Mouse (Mus musculus): ENCODE data around the gene Mcl1. TPM values are rescaled to one million over a fixed set of nuclear protein-coding genes. Genes with fewer than 3 reads are reported as not detected.
"Not testable (repeated sequence)": the region's sequence is repeated elsewhere in the genome, so short reads cannot be mapped to it uniquely, and the experiment has no call there.

Gene Mcl1
- total and polyA plus RNA-seq, 2 experiments: 39.4 to 57.5 TPM

DNA sequence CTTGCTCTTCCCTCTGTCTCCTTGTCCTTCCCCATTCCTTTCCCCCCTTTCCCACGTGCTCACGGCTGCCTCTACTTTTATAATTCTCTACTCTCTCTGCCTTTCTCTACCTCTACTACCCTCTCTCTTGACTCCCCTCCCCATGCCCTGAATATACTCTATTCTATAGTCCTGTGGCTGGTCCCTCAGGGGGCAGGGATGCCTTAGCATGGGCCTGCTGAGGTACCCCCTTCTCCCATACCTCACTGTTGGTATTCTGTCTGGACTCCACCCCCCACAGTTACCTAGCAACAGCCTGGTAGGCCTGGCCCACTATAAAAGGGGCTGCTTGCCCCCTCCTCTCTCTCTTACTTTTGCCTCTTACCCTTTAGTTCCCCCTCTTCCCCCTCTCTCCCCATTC, 35.0 kb upstream of the Mcl1 start:
- no peak for DNase-seq (ENCODE audit: extremely low read depth, low read depth, low spot score)
- 70% methylated on average over 2 of the region's 2 CpGs for WGBS
- Histone ChIP-seq H3K4me3 (ENCODE audit: insufficient read depth, low read depth, low read length) (no peak overlapping the region), H3K4me1 (ENCODE audit: control insufficient read depth, insufficient read depth, low read length) (peaks cover 8% of the 10 kb centered on the region), H3K27ac (replicated peaks; ENCODE audit: insufficient read depth, low read depth, low read length) (no peak overlapping the region), H3K9ac (ENCODE audit: low read depth, low read length) (no peak overlapping the region), H3K27me3 (ENCODE audit: control insufficient read depth, insufficient read depth, low read length) (no peaks in the 10 kb centered on the region), H3K79me2 (ENCODE audit: control insufficient read depth, insufficient read depth, low read length) (peaks cover 3% of the 10 kb centered on the region; the same call in 1 of the 2 replicates), H3K36me3 (ENCODE audit: control insufficient read depth, insufficient read depth, low read length) (peaks cover 8% of the 10 kb centered on the region)
- TF ChIP-seq CTCF (IDR thresholded peaks at IDR 0.05; ENCODE audit: low read depth, low read length) (no peak), POLR2A (IDR thresholded peaks at IDR 0.05; ENCODE audit: extremely low read depth, insufficient read depth, low read length) (no peak)

DNA sequence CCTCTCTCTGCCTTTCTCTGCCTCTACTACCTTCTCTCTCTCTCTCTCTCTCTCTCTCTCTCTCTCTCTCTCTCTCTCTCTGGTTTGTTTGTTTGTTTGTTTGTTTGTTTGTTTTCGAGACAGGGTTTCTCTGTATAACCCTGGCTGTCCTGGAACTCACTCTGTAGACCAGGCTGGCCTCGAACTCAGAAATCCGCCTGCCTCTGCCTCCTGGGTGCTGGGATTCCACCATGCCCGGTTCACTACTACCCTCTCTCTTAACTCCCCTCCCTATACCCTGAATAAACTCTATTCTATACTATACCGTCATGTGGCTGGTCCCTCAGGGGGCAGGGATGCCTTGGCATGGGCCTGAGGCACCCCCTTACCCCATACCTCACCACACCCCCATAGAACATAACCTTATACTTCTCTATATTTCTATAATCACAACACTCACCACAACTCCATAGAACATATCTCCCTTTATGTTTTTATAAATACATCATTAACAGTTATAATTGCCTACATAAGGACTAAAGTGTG, 34.5 kb upstream of the Mcl1 start:
- H3K27ac ChIP-seq (replicated peaks; ENCODE audit: insufficient read depth, low read depth, low read length); H3K9ac ChIP-seq (ENCODE audit: low read depth, low read length); H3K79me2 ChIP-seq (ENCODE audit: control insufficient read depth, insufficient read depth, low read length); H3K27me3 ChIP-seq (ENCODE audit: control insufficient read depth, insufficient read depth, low read length); DNase-seq (ENCODE audit: extremely low read depth, low read depth, low spot score); H3K4me3 ChIP-seq (ENCODE audit: insufficient read depth, low read depth, low read length); H3K4me1 ChIP-seq (ENCODE audit: control insufficient read depth, insufficient read depth, low read length): not testable (repeated sequence)
- 76% methylated on average over 5 of the region's 5 CpGs for WGBS
- peaks cover 11% of the 10 kb centered on the region; the same call in 1 of the 2 replicates for H3K36me3 ChIP-seq (ENCODE audit: control insufficient read depth, insufficient read depth, low read length)

DNA sequence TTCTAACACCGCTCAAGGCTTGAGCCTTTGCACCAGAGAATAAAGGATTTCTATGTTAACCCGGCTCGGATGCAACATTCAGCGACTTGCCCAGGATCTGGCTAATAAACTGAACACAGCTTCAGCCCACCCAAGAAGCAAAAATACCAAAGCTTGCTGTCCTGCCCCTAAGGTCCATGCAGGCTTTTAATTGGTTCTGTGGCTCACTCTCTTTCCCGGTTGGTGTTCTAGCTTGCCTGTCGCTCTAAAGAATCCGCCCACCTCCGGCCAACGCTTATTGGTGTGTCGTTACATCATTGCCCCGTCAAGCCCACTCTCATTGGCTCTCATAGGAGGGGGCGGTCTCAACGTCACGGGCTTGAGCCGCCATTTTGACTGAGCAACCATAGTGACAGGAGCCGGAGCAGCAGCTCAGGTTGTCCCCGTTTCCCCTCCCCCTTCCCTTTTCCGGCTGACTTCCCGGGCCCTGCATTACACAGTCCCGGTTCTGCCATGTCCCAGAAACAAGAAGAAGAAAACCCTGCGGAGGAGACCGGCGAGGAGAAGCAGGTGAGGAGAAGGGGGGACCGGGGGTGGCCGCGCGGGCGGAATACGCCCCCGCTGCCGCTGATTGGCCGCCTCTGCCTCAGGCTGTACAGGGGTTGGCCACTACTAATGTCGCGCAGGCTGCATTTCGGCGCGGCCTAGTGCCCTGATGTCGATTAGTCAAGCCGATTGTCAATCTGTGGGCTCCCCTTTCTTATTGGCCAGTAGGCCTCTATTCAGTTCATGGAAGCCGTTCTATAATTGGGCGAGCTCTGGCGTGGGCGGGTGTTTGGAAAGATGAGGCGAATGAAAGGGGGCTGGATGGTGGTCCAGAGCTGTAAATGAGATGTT, 33.7 kb upstream of the Mcl1 start, which contains the start of gene Ensa:
TSS of gene Ensa (plus strand) at position 366 of the 876 bp plus-strand sequence.
- H3K36me3 ChIP-seq (ENCODE audit: control insufficient read depth, insufficient read depth, low read length): peaks cover 11% of the 10 kb centered on the region; the same call in 1 of the 2 replicates
- H3K79me2 ChIP-seq (ENCODE audit: control insufficient read depth, insufficient read depth, low read length): peaks cover 3% of the 10 kb centered on the region; the same call in 1 of the 2 replicates
- no peak for TF ChIP-seq CTCF (IDR thresholded peaks at IDR 0.05; ENCODE audit: low read depth, low read length)
- TF ChIP-seq POLR2A (IDR thresholded peaks at IDR 0.05; ENCODE audit: extremely low read depth, insufficient read depth, low read length): 0 out of 2 replicates have a peak, but pooled peaks have one; percentile 61
- no peaks in the 10 kb centered on the region for H3K27me3 ChIP-seq (ENCODE audit: control insufficient read depth, insufficient read depth, low read length)
- under 1% methylated on average over 44 of the region's 44 CpGs for WGBS
- H3K9ac ChIP-seq (ENCODE audit: low read depth, low read length): peak within 1 kb of the TSS; percentile 78
- peak within 1 kb of the TSS; percentile 67 for H3K4me3 ChIP-seq (ENCODE audit: insufficient read depth, low read depth, low read length)
- peak; percentile 97 for DNase-seq (ENCODE audit: extremely low read depth, low read depth, low spot score)
- peaks cover 8% of the 10 kb centered on the region for H3K4me1 ChIP-seq (ENCODE audit: control insufficient read depth, insufficient read depth, low read length)
- H3K27ac ChIP-seq (replicated peaks; ENCODE audit: insufficient read depth, low read depth, low read length): peak within 1 kb of the TSS; percentile 81

DNA sequence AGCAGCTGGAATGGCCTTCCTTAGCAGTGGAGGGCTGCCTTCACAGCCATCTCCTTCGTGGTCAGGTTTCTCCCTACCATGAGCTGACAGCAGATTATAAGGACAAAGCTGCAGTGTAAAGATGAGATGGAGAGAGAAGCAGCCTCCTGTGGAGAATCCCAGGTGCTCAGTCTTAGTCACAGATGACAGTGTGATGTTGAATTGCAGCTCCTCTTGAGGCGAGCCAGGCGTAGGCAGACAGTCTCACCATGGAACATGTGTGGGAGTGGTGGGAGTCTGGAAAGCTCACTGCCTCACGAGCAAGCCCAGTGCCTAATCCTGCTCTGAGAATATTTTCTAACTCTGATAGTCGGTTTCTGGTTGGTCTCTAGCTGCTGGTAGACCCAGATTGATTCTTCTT, 30.8 kb upstream of the Mcl1 start:
- Histone ChIP-seq H3K9ac (ENCODE audit: low read depth, low read length) (no peak overlapping the region), H3K4me3 (ENCODE audit: insufficient read depth, low read depth, low read length) (no peak overlapping the region), H3K36me3 (ENCODE audit: control insufficient read depth, insufficient read depth, low read length) (peaks cover 16% of the 10 kb centered on the region), H3K27me3 (ENCODE audit: control insufficient read depth, insufficient read depth, low read length) (no peaks in the 10 kb centered on the region), H3K27ac (replicated peaks; ENCODE audit: insufficient read depth, low read depth, low read length) (no peak overlapping the region), H3K79me2 (ENCODE audit: control insufficient read depth, insufficient read depth, low read length) (peaks cover 3% of the 10 kb centered on the region; the same call in 1 of the 2 replicates), H3K4me1 (ENCODE audit: control insufficient read depth, insufficient read depth, low read length) (peaks cover 8% of the 10 kb centered on the region)
- WGBS: 90% methylated on average over 5 of the region's 5 CpGs
- TF ChIP-seq POLR2A (IDR thresholded peaks at IDR 0.05; ENCODE audit: extremely low read depth, insufficient read depth, low read length) (no peak), CTCF (IDR thresholded peaks at IDR 0.05; ENCODE audit: low read depth, low read length) (no peak)
- DNase-seq (ENCODE audit: extremely low read depth, low read depth, low spot score): no peak

DNA sequence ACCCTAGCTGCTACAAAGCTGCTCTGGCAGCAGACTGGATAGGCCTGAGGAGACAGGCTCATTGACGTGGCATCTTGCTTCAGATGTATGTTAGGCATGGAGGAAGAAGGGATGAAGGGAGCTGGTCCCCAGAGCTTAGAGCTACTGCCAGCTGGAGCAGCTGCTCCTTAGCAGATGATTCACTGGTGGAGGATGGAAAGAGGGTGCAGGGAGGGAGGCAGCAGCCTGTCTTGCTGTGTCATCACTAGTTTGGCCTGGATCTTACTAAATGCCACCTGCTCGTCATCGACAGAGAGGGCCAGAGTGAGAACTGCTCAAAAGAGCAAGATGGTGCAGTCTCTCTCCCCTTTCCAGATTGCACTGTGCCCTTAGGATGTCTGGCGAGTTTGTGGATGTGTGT, 28.8 kb upstream of the Mcl1 start:
- WGBS: 63% methylated on average over 4 of the region's 4 CpGs
- DNase-seq (ENCODE audit: extremely low read depth, low read depth, low spot score): no peak
- H3K9ac ChIP-seq (ENCODE audit: low read depth, low read length): no peak overlapping the region
- peaks cover 8% of the 10 kb centered on the region for H3K4me1 ChIP-seq (ENCODE audit: control insufficient read depth, insufficient read depth, low read length)
- peaks cover 3% of the 10 kb centered on the region; the same call in 1 of the 2 replicates for H3K79me2 ChIP-seq (ENCODE audit: control insufficient read depth, insufficient read depth, low read length)
- no peak for TF ChIP-seq CTCF (IDR thresholded peaks at IDR 0.05; ENCODE audit: low read depth, low read length)
- TF ChIP-seq POLR2A (IDR thresholded peaks at IDR 0.05; ENCODE audit: extremely low read depth, insufficient read depth, low read length): no peak
- no peaks in the 10 kb centered on the region for H3K27me3 ChIP-seq (ENCODE audit: control insufficient read depth, insufficient read depth, low read length)
- no peak overlapping the region for H3K4me3 ChIP-seq (ENCODE audit: insufficient read depth, low read depth, low read length)
- H3K27ac ChIP-seq (replicated peaks; ENCODE audit: insufficient read depth, low read depth, low read length): no peak overlapping the region
- H3K36me3 ChIP-seq (ENCODE audit: control insufficient read depth, insufficient read depth, low read length): peaks cover 21% of the 10 kb centered on the region

DNA sequence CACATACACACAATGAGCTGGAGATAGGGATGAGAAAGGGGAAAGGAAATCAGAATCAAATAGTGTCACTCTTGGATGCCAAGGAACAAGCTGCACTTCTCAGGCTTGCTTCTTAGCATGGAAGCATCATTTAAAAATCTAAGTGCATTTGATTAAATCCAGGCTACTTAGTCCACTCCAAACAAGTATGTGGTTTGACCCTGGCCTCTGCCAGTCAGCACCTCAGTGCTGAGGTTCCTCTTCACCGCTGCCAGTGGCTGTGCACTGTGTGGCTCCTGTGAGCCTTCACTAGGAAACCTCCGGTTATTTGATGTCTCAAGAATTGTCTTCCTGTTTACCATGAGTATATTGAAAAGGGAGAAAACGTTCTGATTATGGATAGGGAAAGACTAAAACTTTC, 27.7 kb upstream of the Mcl1 start:
- no peak overlapping the region for H3K27ac ChIP-seq (replicated peaks; ENCODE audit: insufficient read depth, low read depth, low read length)
- peaks cover 21% of the 10 kb centered on the region for H3K36me3 ChIP-seq (ENCODE audit: control insufficient read depth, insufficient read depth, low read length)
- no peaks in the 10 kb centered on the region; the same call in 1 of the 2 replicates for H3K79me2 ChIP-seq (ENCODE audit: control insufficient read depth, insufficient read depth, low read length)
- WGBS: 62% methylated on average over 3 of the region's 3 CpGs
- TF ChIP-seq POLR2A (IDR thresholded peaks at IDR 0.05; ENCODE audit: extremely low read depth, insufficient read depth, low read length): no peak
- TF ChIP-seq CTCF (IDR thresholded peaks at IDR 0.05; ENCODE audit: low read depth, low read length): no peak
- peaks cover 12% of the 10 kb centered on the region for H3K4me1 ChIP-seq (ENCODE audit: control insufficient read depth, insufficient read depth, low read length)
- no peak for DNase-seq (ENCODE audit: extremely low read depth, low read depth, low spot score)
- no peak overlapping the region for H3K9ac ChIP-seq (ENCODE audit: low read depth, low read length)
- H3K27me3 ChIP-seq (ENCODE audit: control insufficient read depth, insufficient read depth, low read length): no peaks in the 10 kb centered on the region
- no peak overlapping the region for H3K4me3 ChIP-seq (ENCODE audit: insufficient read depth, low read depth, low read length)

All from liver, adult 2 months (tissue).